Mouse (Mus musculus) heart, embryonic 10.5 days (tissue): ENCODE measurements at regions not wholly inside any gene's neighbourhood (a gene's known extent, or its start where the extent isn't known, plus 50 kb on each side); places are given as distances from the start of the nearest gene placed in this dataset.

Experiments
- DNase-seq: peaks from one replicate; pipeline ENCODE4 v3.0.0-alpha.2; 2017; ENCODE audit warnings: low spot score
- H3K27ac ChIP-seq: fragments of 300-500 bp; sonication (generic); 2 replicates; pipeline ENCODE4 v1.5.1; 2016; ENCODE audit warnings: mild to moderate bottlenecking
- H3K27me3 ChIP-seq: fragments of 300-500 bp; sonication (generic); 2 replicates; pipeline ENCODE4 v1.6.1; 2016; ENCODE audit warnings: mild to moderate bottlenecking; ENCODE audit not compliant: poor library complexity, insufficient read depth, severe bottlenecking
- H3K36me3 ChIP-seq: fragments of 300-500 bp; sonication (generic); 2 replicates; pipeline ENCODE4 v1.6.1; 2016; ENCODE audit warnings: mild to moderate bottlenecking, moderate library complexity
- H3K4me1 ChIP-seq: fragments of 300-500 bp; sonication (generic); 2 replicates; pipeline ENCODE4 v1.6.1; 2016; ENCODE audit warnings: mild to moderate bottlenecking
- H3K4me3 ChIP-seq: fragments of 300-500 bp; sonication (generic); 2 replicates; pipeline ENCODE4 v1.5.1; 2016; ENCODE audit warnings: mild to moderate bottlenecking, moderate library complexity
- H3K9me3 ChIP-seq: fragments of 300-500 bp; sonication (generic); 2 replicates; pipeline ENCODE4 v1.6.1; 2016; ENCODE audit warnings: mild to moderate bottlenecking, moderate library complexity
- WGBS: fragments of 180-500 bp; shearing (Covaris S2); methylation state at CpG from one replicate; pipeline ENCODE4 v1.1.7; 2016; 5-methylcytosine and 5-hydroxymethylcytosine counted together

GRCm38 (mm10) chr10:46905337-46905736 lies 1327.7 kb downstream of the Hace1 start:
- WGBS, result 64% methylated on average over 1 of the region's 1 CpGs

GRCm38 (mm10) chr10:46922527-46923200 lies 1345.0 kb downstream of the Hace1 start:
- no peak for DNase-seq
- no peaks in the 10 kb centered on the region for H3K27me3 ChIP-seq
- WGBS, result 73% methylated on average over 7 of the region's 7 CpGs

More at GRCm38 (mm10) chr10:46905337-46905736, 1327.7 kb downstream of the Hace1 start:
- Histone ChIP-seq H3K27ac (no peak overlapping the region), H3K4me1 (no peaks in the 10 kb centered on the region), H3K9me3 (no peaks in the 10 kb centered on the region), H3K36me3 (no peaks in the 10 kb centered on the region), H3K4me3 (no peak overlapping the region), H3K27me3 (no peaks in the 10 kb centered on the region)
- DNase-seq, result no peak

GRCm38 (mm10) chr10:46934311-46934710 lies 1356.7 kb downstream of the Hace1 start:
- Histone ChIP-seq H3K4me3 (no peak overlapping the region), H3K4me1 (no peaks in the 10 kb centered on the region), H3K27ac (no peak overlapping the region), H3K27me3 (no peaks in the 10 kb centered on the region), H3K36me3 (no peaks in the 10 kb centered on the region), H3K9me3 (no peaks in the 10 kb centered on the region)
- no peak for DNase-seq

More at GRCm38 (mm10) chr10:46922527-46923200, 1345.0 kb downstream of the Hace1 start:
- Histone ChIP-seq H3K4me1 (no peaks in the 10 kb centered on the region), H3K9me3 (no peaks in the 10 kb centered on the region), H3K4me3 (no peak overlapping the region), H3K27ac (no peak overlapping the region), H3K36me3 (no peaks in the 10 kb centered on the region)

- WGBS, result 87% methylated on average over 5 of the region's 5 CpGs
- Histone ChIP-seq H3K4me3 (no peak overlapping the region), H3K9me3 (no peaks in the 10 kb centered on the region), H3K27me3 (no peaks in the 10 kb centered on the region), H3K4me1 (no peaks in the 10 kb centered on the region), H3K36me3 (no peaks in the 10 kb centered on the region), H3K27ac (no peak overlapping the region)
- DNase-seq, result no peak
These were observed 1358.8 kb downstream of the Hace1 start for GRCm38 (mm10) chr10:46936248-46936970.

- Histone ChIP-seq H3K9me3 (no peaks in the 10 kb centered on the region), H3K27ac (no peak overlapping the region), H3K4me3 (no peak overlapping the region), H3K4me1 (no peaks in the 10 kb centered on the region), H3K27me3 (no peaks in the 10 kb centered on the region), H3K36me3 (no peaks in the 10 kb centered on the region)
- no peak for DNase-seq
- WGBS, result 65% methylated on average over 1 of the region's 1 CpGs
These were observed 1361.7 kb downstream of the Hace1 start for GRCm38 (mm10) chr10:46939338-46939737.

GRCm38 (mm10) chr10:46939819-46940218 lies 1362.2 kb downstream of the Hace1 start:
- H3K9me3 ChIP-seq, result no peaks in the 10 kb centered on the region
- WGBS, result 36% methylated on average over 2 of the region's 2 CpGs
- no peaks in the 10 kb centered on the region for H3K36me3 ChIP-seq
- no peak overlapping the region for H3K4me3 ChIP-seq
- DNase-seq, result no peak
- no peak overlapping the region for H3K27ac ChIP-seq
- H3K27me3 ChIP-seq, result no peaks in the 10 kb centered on the region
- H3K4me1 ChIP-seq, result no peaks in the 10 kb centered on the region

GRCm38 (mm10) chr10:46952940-46953339 lies 1375.3 kb downstream of the Hace1 start:
- 81% methylated on average over 4 of the region's 4 CpGs for WGBS
- Histone ChIP-seq H3K27ac (no peak overlapping the region), H3K36me3 (no peaks in the 10 kb centered on the region), H3K4me3 (no peak overlapping the region), H3K27me3 (no peaks in the 10 kb centered on the region), H3K9me3 (no peaks in the 10 kb centered on the region), H3K4me1 (no peaks in the 10 kb centered on the region)
- DNase-seq, result no peak

- Histone ChIP-seq H3K27me3 (no peaks in the 10 kb centered on the region), H3K27ac (no peak overlapping the region), H3K36me3 (no peaks in the 10 kb centered on the region), H3K9me3 (no peaks in the 10 kb centered on the region), H3K4me1 (no peaks in the 10 kb centered on the region), H3K4me3 (no peak overlapping the region)
- WGBS, result 82% methylated on average over 1 of the region's 1 CpGs
- DNase-seq, result no peak
These were observed 1377.1 kb downstream of the Hace1 start for GRCm38 (mm10) chr10:46954701-46955100.

- Histone ChIP-seq H3K4me3 (no peak overlapping the region), H3K27me3 (no peaks in the 10 kb centered on the region), H3K4me1 (no peaks in the 10 kb centered on the region), H3K9me3 (no peaks in the 10 kb centered on the region), H3K36me3 (no peaks in the 10 kb centered on the region), H3K27ac (no peak overlapping the region)
- no peak for DNase-seq
These were observed 1402.8 kb downstream of the Hace1 start for GRCm38 (mm10) chr10:46980410-46980809.

GRCm38 (mm10) chr10:46999701-47000100 lies 1422.1 kb downstream of the Hace1 start:
- Histone ChIP-seq H3K9me3 (no peaks in the 10 kb centered on the region), H3K4me3 (no peak overlapping the region), H3K27ac (no peak overlapping the region), H3K36me3 (no peaks in the 10 kb centered on the region), H3K27me3 (no peaks in the 10 kb centered on the region), H3K4me1 (no peaks in the 10 kb centered on the region)
- no peak for DNase-seq
- WGBS, result 61% methylated on average over 1 of the region's 1 CpGs

- no peak for DNase-seq
- H3K36me3 ChIP-seq, result no peaks in the 10 kb centered on the region
- no peak overlapping the region for H3K27ac ChIP-seq
- no peaks in the 10 kb centered on the region for H3K27me3 ChIP-seq
- no peaks in the 10 kb centered on the region for H3K9me3 ChIP-seq
- H3K4me3 ChIP-seq, result no peak overlapping the region
- H3K4me1 ChIP-seq, result no peaks in the 10 kb centered on the region
These were observed 1451.1 kb downstream of the Hace1 start for GRCm38 (mm10) chr10:47028765-47029164.

- Histone ChIP-seq H3K4me3 (no peak overlapping the region), H3K27me3 (no peaks in the 10 kb centered on the region), H3K9me3 (no peaks in the 10 kb centered on the region), H3K27ac (no peak overlapping the region), H3K36me3 (no peaks in the 10 kb centered on the region), H3K4me1 (no peaks in the 10 kb centered on the region)
- WGBS, result 76% methylated on average over 2 of the region's 2 CpGs
- peak; percentile 52 for DNase-seq
These were observed 1477.0 kb downstream of the Hace1 start for GRCm38 (mm10) chr10:47054672-47055071.

- H3K36me3 ChIP-seq, result no peaks in the 10 kb centered on the region
- DNase-seq, result no peak
- 60% methylated on average over 1 of the region's 1 CpGs for WGBS
- no peaks in the 10 kb centered on the region for H3K27me3 ChIP-seq
- H3K4me3 ChIP-seq, result no peak overlapping the region
- H3K4me1 ChIP-seq, result no peaks in the 10 kb centered on the region
- H3K9me3 ChIP-seq, result no peaks in the 10 kb centered on the region
- H3K27ac ChIP-seq, result no peak overlapping the region
These were observed 1524.9 kb downstream of the Hace1 start for GRCm38 (mm10) chr10:47102551-47102950.
